Mouse (Mus musculus): Measurements from ENCODE around the gene Fam129b.

Gene Fam129b

DNA sequence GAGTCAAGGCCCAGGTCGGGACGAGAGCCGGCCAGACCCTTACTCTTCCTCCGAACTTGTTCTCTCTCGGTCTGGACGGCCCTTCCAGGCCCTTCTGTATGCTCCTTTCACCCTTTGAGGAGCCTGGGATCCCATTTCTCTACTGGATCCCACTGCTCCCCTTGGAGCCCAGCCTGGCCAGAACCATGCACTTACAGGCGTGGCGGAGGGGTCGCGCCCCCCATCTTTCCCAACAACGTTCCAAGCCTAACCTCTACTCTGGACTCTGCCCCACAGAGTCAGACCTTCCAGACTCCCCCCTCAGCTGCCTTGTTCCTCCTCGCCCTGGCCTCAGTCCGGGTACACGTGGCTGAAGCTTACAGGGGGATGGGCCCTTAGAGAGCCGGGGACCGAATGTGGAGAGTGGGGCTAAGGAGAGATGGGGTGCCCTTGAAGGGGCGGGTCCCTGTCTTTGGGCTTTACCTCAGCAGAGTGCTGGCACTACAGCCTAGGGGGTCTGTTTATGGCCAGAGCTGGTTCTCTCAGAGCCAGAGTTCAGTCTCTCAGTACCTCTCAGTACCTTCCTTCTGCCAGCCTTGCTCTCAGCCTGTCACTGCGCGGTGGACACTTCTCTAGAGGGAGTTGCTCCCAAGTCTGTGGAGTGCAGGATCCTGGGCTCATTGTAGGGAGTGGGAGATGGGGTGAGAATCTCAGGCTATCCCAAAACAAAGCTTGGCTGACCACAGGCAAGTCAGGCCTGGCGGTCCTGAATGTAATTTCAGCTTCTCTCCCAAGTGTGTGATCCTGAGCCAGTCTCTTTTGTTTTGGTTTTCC lies 782 bp downstream of the Fam129b start:
- ChIA-PET POLR2A (interaction anchor here in 2 of 4 experiments (0.6 to 1.8 kb wide), 22 partner anchors 9 to 390 kb away, joined by 3 to 7 read pairs (median 3); partner anchors contain the start of genes Lrsam1 (in 1 of the 2) and Rpl12 (in 1 of the 2)), CTCF (interaction anchor here in 3 of 4 experiments (0.6 to 3.2 kb wide), 6 partner anchors 18 to 254 kb away, joined by 3 to 17 read pairs (median 4); no protein-coding TSS in a partner anchor)

DNA sequence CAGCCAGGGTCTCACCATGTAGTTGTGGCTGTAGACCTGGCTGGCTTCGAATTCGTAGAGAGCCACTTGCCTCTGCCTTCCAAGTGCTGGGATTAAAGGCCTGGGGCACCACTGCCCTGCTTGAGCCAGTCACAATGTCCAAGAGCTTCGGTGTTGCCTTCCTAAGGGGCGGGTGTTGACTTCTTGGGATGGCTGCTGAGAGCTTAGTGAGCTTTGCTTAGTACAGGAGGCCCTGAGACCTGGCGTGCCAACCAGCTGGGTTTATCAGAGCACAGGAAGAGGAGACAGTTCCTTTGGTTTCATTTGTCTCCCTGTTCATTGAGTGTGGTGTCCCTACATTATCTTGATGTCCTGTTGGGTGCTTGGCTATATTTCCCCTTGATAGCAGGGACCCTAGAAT lies 1.4 kb downstream of the Fam129b start:
- POLR2A ChIA-PET, result interaction anchor here in 2 of 4 experiments (0.7 to 1.8 kb wide), 22 partner anchors 9 to 150 kb away, joined by 3 to 7 read pairs (median 3); partner anchors contain the start of genes Lrsam1 (in 1 of the 2) and Rpl12 (in 1 of the 2)
- CTCF ChIA-PET, result interaction anchor here in 3 of 4 experiments (0.5 to 3.2 kb wide), 7 partner anchors 19 to 254 kb away, joined by 3 to 17 read pairs (median 3); no protein-coding TSS in a partner anchor

DNA sequence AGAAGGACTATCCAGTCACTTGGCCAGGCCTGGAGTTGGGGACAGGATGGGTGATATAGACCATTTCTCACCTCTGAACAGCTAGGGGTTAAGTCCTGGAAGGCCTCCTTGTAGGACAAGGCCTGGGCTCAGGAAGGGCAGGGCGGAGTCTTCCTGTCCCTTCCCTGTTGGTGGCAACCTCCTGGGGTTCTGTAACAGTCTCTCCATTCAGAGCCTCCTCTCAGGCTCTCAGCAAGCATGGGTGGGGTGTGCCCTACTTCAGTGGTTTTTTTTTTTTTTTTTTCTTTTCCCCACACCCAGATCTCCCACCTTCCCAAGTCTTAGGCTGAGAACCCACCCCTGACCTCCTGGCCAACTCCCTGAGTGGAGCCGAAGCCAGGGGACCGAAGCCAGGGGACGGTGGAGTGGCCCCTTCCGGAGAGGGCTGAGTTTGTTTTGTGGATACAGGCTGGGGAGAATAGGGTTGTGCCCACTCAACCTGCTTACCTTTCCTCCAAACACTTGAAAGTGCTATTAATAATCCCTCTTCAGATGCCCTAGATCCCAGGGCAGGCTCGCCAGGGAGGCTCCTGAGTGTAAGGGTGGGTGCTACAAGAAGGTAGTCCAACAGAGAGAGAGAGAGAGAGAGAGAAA lies 2.0 kb downstream of the Fam129b start:
- ChIA-PET CTCF (interaction anchor here in 1 of 4 experiments (0.5 to 3.2 kb wide), 3 partner anchors 20 to 74 kb away, joined by 3 to 17 read pairs (median 4); no protein-coding TSS in a partner anchor), POLR2A (interaction anchor here in 2 of 4 experiments (0.7 to 11.5 kb wide), 15 partner anchors 13 to 1963 kb away, joined by 3 to 81 read pairs (median 4); no protein-coding TSS in a partner anchor)

DNA sequence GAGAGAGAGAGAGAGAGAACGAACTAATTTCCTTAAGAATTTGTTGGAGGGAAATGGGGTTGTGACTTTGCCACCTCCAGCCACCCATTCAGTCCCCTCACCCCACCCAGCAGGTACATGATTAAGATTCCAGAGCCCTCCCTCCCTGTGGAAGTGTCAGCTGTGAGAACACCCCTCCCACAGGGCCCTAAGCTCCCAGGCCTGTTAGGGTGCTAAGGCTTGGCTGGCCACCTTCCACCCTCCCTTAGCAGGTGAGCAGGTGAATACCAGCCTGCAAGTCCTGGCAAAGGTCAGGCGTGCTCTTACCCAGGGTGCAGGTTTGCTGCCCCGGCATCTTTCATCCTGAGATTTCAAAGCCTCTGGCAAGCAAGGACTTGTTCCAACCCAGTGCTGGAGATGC lies 2.5 kb downstream of the Fam129b start:
- POLR2A ChIA-PET, result interaction anchor here in 2 of 4 experiments (0.7 to 11.5 kb wide), 5 partner anchors 13 to 1963 kb away, joined by 3 to 81 read pairs (median 4); no protein-coding TSS in a partner anchor
- CTCF ChIA-PET, result interaction anchor here in 3 of 4 experiments (0.6 to 3.2 kb wide), 3 partner anchors 50 to 146 kb away, joined by 3 to 17 read pairs (median 4); no protein-coding TSS in a partner anchor

GRCm38 (mm10) chr2:32879593-32879992 lies 3.7 kb downstream of the Fam129b start:
- CTCF ChIA-PET, result interaction anchor here in 2 of 4 experiments (0.7 to 1.9 kb wide), 5 partner anchors 21 to 49 kb away, joined by 3 to 5 read pairs (median 3); no protein-coding TSS in a partner anchor
- POLR2A ChIA-PET, result interaction anchor here in 2 of 4 experiments (0.8 to 11.5 kb wide), 7 partner anchors 11 to 77 kb away, joined by 3 to 81 read pairs (median 4); no protein-coding TSS in a partner anchor

DNA sequence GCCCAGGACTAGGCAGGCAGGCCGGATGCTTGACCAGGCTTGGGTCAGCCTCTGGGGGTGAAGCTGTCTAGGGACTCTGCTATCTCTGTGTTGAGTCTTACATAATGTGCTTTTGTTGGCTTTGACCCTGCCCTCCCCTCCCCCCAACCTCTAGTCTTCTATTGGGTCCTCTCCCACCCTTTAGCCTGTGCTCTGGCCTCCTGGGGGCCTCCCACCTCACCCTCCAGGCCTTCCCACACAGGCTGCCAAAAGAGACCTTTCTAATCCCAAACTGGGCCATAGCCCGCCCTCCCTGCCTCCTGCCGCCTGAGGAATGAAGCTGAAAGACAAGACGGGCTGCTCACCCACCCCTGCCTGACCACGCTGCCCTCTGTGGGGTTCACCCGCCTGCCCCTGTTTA lies 5.1 kb downstream of the Fam129b start:
- POLR2A ChIA-PET, result interaction anchor here in 3 of 4 experiments (1.1 to 11.5 kb wide), 7 partner anchors 10 to 86 kb away, joined by 3 to 81 read pairs (median 5); partner anchors contain the start of genes Lrsam1 (in 2 of the 3) and Rpl12 (in 2 of the 3)
- CTCF ChIA-PET, result interaction anchor here in 3 of 4 experiments (1.0 to 5.2 kb wide), 6 partner anchors 22 to 468 kb away, joined by 3 to 27 read pairs (median 3); no protein-coding TSS in a partner anchor

DNA sequence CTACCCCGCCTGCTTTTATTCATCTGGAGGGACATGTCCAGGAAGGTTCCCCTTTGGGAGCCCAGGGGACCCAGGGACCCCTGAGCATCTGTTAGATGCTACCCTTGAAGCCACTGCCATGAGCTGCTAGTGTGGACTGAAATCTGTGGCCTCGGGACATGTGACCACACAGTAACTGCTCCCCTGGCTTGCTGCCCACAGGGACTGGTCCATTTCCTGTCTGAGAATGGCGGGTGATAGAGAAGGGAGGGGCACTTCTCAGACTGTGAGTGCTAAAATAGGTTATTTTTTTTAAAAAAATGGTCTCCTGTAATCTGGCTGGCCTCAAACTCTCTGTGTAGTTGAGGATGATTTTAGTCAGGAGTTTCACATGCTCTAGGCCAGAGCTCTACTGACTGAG lies 5.8 kb downstream of the Fam129b start:
- CTCF ChIA-PET, result interaction anchor here in 3 of 4 experiments (0.6 to 5.2 kb wide), 6 partner anchors 24 to 47 kb away, joined by 3 to 27 read pairs (median 3); no protein-coding TSS in a partner anchor

GRCm38 (mm10) chr2:32882283-32883043 lies 6.5 kb downstream of the Fam129b start:
- ChIA-PET POLR2A (interaction anchor here in 3 of 4 experiments (0.5 to 11.5 kb wide), 12 partner anchors 9 to 84 kb away, joined by 3 to 81 read pairs (median 6); partner anchors contain the start of genes Lrsam1 (in 2 of the 3) and Rpl12 (in 2 of the 3)), CTCF (interaction anchor here in 3 of 4 experiments (0.6 to 5.2 kb wide), 8 partner anchors 15 to 765 kb away, joined by 3 to 27 read pairs (median 4); no protein-coding TSS in a partner anchor)

More for the DNA sequence above, 5.8 kb downstream of the Fam129b start:
- POLR2A ChIA-PET, result interaction anchor here in 3 of 4 experiments (1.1 to 11.5 kb wide), 7 partner anchors 9 to 85 kb away, joined by 3 to 81 read pairs (median 5); partner anchors contain the start of genes Lrsam1 (in 2 of the 3) and Rpl12 (in 2 of the 3)

GRCm38 (mm10) chr2:32884745-32885144 lies 8.8 kb downstream of the Fam129b start:
- POLR2A ChIA-PET, result interaction anchor here (0.6 to 11.5 kb wide), 23 partner anchors 10 to 808 kb away, joined by 3 to 81 read pairs (median 3); partner anchors contain the start of genes Lrsam1 (in 2 of the 4) and Rpl12 (in 2 of the 4)
- CTCF ChIA-PET, result interaction anchor here (0.5 to 5.2 kb wide), 15 partner anchors 10 to 127 kb away, joined by 3 to 27 read pairs (median 6); no protein-coding TSS in a partner anchor

GRCm38 (mm10) chr2:32888029-32888428 lies 12.1 kb downstream of the Fam129b start:
- ChIA-PET CTCF (interaction anchor here in 1 of 4 experiments (0.7 to 1.6 kb wide), 4 partner anchors 24 to 40 kb away, joined by 3 to 8 read pairs (median 4); no protein-coding TSS in a partner anchor), POLR2A (interaction anchor here in 2 of 4 experiments (0.6 to 11.5 kb wide), 3 partner anchors 10 to 581 kb away, joined by 3 to 81 read pairs (median 3); no protein-coding TSS in a partner anchor)

DNA sequence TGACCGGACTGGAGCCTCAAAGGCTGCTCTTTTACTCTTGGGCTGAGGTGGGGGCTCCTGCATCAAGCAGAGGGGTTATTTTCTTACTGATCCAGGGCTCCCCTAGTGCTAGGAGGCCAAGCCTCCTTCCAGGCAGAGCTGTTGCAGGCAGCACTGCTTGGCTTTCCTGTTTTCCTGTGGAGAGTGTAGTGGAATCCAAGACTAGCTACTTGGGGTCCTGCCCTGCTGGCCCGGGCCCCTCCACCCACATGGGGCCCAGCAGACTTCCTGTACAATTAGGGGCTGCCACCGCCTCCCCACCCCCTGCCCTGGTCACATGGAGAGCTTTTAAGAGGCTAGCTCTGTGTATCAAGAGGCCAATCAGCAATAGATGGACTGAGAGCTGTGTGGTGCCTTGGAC lies 12.6 kb downstream of the Fam129b start:
- ChIA-PET POLR2A (interaction anchor here in 3 of 4 experiments (1.0 to 11.5 kb wide), 4 partner anchors 10 to 40 kb away, joined by 3 to 81 read pairs (median 4); no protein-coding TSS in a partner anchor), CTCF (interaction anchor here in 3 of 4 experiments (0.5 to 1.6 kb wide), 7 partner anchors 23 to 216 kb away, joined by 3 to 8 read pairs (median 4); no protein-coding TSS in a partner anchor)

DNA sequence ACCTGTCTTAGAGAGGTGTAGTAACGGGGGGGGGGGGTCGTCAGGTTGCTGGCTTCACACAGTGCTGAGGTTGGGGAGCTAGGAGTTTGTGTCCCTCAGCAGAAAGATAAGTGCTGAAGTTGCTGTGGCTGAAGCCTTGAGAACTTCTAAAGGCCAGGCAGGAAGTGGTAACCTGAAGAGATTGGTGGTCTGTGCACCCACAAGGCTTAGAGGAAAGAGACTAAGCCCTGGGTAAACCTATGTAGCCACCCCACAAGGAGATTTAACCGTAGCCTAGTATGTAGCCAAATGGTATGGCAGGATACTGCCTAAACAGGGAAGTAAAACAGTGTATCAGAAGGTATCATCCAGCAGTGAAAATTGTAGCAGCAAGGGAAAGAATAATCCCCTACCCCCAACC lies 14.4 kb downstream of the Fam129b start:
- ChIA-PET POLR2A (interaction anchor here in 3 of 4 experiments (1.0 to 1.9 kb wide), 6 partner anchors 9 to 38 kb away, joined by 3 to 5 read pairs (median 4); no protein-coding TSS in a partner anchor), CTCF (interaction anchor here (0.6 to 2.0 kb wide), 7 partner anchors 22 to 77 kb away, joined by 3 to 9 read pairs (median 4); no protein-coding TSS in a partner anchor)

GRCm38 (mm10) chr2:32891278-32891677 lies 15.4 kb downstream of the Fam129b start:
- ChIA-PET CTCF (interaction anchor here in 3 of 4 experiments (0.6 to 2.0 kb wide), 6 partner anchors 21 to 290 kb away, joined by 3 to 9 read pairs (median 4); no protein-coding TSS in a partner anchor), POLR2A (interaction anchor here in 3 of 4 experiments (0.7 to 1.9 kb wide), 14 partner anchors 9 to 71 kb away, joined by 3 to 7 read pairs (median 4); partner anchors contain the start of genes Lrsam1 (in 2 of the 3) and Rpl12 (in 2 of the 3))

- ChIA-PET CTCF (interaction anchor here in 1 of 4 experiments (1.8 kb wide), 1 partner anchor 36 kb away, joined by 7 read pairs; no protein-coding TSS in a partner anchor), POLR2A (interaction anchor here in 3 of 4 experiments (0.7 to 1.8 kb wide), 5 partner anchors 9 to 70 kb away, joined by 3 to 5 read pairs (median 4); partner anchors contain the start of genes Lrsam1 (in 1 of the 3) and Rpl12 (in 1 of the 3))
These were observed 16.6 kb downstream of the Fam129b start for GRCm38 (mm10) chr2:32892490-32892889.

- POLR2A ChIA-PET, result interaction anchor here in 1 of 4 experiments (1.0 to 10.2 kb wide), 3 partner anchors 10 to 34 kb away, joined by 4 to 81 read pairs (median 4); no protein-coding TSS in a partner anchor
- CTCF ChIA-PET, result interaction anchor here in 1 of 4 experiments (1.2 to 1.4 kb wide), 2 partner anchors 18 to 34 kb away, joined by 3 to 4 read pairs; no protein-coding TSS in a partner anchor
These were observed 18.2 kb downstream of the Fam129b start for GRCm38 (mm10) chr2:32894097-32894496.

All from embryonic stem cell, embryonic (primary cell).